Mouse (Mus musculus): ENCODE results near the gene H1fx. TPM values are rescaled to one million over a fixed set of nuclear protein-coding genes. Genes with fewer than 3 reads are reported as not detected.
"Not testable (repeated sequence)": the region's sequence is repeated elsewhere in the genome, so short reads cannot be mapped to it uniquely, and the experiment has no call there.

Gene H1fx
- total RNA-seq, 2 experiments from 2014 or later = 81.6 to 87.7 TPM

DNA sequence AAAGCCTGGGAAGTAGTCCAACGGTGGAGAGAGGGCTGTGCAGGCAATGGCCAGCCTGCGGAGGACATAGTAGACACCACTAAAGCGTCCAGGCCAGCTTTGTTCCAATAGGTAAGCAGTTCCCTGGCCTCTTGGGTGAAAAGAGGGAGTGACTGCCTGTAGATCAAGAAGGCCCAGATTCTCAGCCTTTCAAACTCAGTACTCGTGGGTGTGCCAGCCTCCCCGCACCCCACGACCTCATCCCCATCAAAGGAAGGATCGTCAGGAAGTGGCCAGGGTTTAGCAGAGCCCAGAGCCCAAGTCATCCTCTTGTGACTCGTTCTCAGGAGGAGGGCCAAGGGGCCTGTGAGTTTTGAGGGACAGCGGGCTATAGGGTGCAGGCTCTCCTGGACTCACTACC is 1.1 kb upstream of the H1fx start:
- no peak for DNase-seq
- intact Hi-C loops (cut with DNase I) = loop anchor here (5.0 kb wide), 1 partner anchor 70 kb away; the partner anchor contains the start of gene Hmces

GRCm38 (mm10) chr6:87981030-87981485 is 379 bp downstream of the H1fx start:
- no peak for DNase-seq
- intact Hi-C loops (cut with DNase I) = loop anchor here (5.0 kb wide), 1 partner anchor 69 kb away; the partner anchor contains the start of gene Hmces

DNA sequence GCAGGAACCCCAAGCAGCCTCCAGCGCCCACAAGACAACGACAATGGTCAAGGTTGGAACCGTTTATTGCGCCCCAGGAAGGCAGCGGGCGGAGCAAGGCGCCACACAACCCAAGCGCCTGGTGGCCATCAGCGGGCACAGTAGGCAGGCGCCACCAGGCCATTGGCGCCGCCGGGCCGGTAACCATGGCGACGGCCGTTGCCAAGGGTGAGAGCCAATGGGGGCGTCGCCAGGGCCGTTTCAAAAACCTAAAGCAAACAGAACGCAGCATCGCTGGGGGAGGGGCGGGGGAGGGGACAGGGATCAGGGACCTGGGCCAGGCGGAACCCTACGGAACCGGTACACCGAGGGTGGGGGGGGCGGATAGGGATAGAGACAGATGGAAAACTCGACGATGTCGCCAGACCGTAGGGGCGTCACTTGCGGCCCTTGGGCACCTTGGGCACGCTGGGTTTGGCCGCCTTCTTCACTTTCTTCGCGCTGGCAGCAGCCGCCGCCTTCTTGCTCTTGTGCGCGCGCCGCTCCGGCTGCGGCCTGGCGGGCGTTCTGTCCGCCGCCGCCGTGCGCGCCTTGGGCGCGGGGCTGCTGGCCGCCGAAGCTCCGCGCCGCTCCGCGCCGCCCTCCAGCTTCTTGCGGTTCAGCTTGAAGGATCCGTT is 935 bp downstream of the H1fx start:
- intact Hi-C loops (cut with DNase I) = loop anchor here (5.0 kb wide), 1 partner anchor 68 kb away; the partner anchor contains the start of gene Hmces
- DNase-seq = peak; percentile 96

DNA sequence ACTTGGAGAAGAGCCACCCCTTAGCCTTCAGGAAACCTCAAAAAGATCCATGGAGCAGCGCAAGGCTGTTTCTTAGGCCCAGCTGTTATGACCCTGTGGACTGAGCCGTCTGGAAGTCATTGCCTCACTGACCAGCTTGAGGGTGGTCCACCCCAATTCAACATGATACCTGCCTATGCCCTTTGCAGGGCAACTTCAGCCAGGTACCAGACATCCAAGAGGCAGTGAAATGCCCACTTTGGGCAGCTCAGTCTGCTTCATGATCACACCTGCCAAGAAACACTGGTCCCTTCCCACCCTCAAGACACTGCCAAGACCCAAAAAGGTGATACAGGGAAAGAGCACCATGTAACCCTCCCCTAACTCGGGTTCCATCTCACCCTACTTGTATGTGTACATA is 1.7 kb downstream of the H1fx start:
- intact Hi-C loops (cut with DNase I) = loop anchor here (5.0 kb wide), 1 partner anchor 67 kb away; the partner anchor contains the start of gene Hmces
- DNase-seq = no peak

- intact Hi-C loops (cut with DNase I) = no loop called here
- no peak for DNase-seq
These were observed 11.4 kb downstream of the H1fx start for GRCm38 (mm10) chr6:87970041-87970440.

DNA sequence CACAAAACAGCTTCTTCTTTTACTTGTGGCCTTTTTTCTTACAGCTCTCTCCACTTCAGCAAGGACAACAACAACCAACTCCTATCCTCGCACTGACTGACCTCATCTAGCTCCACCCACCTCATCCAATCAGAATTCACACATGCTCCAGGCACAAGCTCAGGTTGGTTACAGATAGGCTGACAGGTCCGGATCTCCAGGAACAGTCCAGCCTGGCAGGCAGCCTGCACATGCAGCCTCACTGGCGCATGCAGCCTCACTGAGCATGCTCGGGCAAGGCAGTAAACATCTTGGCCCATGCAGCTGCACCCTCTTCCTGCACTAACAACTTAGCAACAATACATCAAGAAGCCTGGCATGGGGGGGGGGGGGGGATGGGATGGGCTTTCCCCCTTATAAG is 19.0 kb downstream of the H1fx start:
- intact Hi-C loops (cut with DNase I); DNase-seq: not testable (repeated sequence)

DNA sequence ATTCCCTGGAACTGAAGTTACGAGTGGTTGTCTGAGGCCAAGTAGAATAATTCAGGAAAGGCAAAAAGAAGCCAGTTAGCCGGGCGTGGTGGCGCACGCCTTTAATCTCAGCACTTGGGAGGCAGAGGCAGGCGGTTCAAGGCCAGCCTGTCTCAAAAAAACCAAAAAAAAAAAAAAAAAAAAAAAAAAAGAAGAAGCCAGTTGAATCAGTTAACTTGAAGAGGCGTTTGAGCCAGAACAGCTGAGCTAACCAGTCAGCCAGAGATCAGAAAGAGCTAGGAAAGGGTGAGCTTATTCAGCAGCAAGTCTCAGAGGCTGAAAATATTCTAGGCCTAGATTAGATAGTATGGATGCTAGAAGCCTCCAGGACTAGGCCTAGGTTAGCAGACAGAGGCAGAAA is 39.3 kb downstream of the H1fx start:
- no peak for DNase-seq
- intact Hi-C loops (cut with DNase I) = no loop called here

DNA sequence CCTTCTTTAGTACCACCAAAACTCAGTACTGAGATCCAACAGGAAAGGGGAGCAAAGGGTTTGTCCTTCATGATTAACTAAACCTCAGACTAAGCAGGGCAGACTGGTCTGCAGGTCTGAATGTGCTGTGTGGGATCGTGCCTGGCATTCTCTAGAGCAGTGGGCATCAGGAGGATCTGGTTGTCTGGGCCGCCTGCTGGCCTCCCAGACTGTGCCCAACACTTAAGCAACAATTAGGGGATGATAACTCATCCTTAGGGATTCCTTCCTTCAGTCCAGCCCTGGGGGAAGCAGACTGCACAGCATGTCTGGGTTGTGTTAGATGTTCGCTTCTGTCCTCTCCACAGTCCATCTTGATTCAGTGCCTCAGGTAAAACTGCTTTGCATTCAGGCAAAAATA is 42.5 kb downstream of the H1fx start:
- intact Hi-C loops (cut with DNase I) = no loop called here
- no peak for DNase-seq

DNA sequence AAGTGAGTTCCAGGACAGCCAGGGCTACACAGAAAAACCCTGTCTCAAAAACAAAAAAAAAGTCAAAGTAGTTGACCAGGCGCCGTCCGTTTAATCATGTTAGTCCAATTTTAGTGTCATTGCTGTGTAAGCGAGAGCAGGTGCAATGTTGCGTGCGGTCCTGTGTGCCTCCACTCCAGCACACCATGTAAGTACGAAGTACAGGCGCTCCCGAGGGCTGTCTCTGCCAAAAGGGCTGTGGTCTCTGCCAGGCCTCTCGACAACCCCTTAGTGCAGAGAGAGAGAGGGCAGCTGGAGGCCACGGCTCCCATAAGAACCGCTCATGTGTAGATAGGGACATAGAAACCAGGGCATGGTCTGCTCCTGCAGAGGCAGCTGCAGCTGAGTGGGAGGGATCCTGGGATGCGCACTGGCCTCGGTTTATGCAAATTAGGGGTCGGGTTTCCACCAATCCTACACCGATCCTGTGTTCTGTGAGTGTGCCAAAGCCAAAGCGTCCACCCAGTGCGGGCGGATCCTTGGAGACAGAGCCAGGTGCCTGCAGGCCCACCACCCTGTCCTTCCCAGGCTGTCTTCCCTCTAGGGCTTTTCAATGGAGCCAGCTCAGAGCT is 44.2 kb downstream of the H1fx start:
- intact Hi-C loops (cut with DNase I) = no loop called here
- peak; percentile 50 for DNase-seq

- no peak for DNase-seq
- intact Hi-C loops (cut with DNase I) = no loop called here
These were observed 46.4 kb downstream of the H1fx start for GRCm38 (mm10) chr6:87935037-87935436.

Small RNA genes within 50 kb of the gene (microRNA-seq; reads per million reads assigned to microRNA genes)
- gene Gm47286 = 1.8 reads per million

Other genes with a start within 250 kb of the H1fx start
- not detected for gene Gp9, start 203.6 kb downstream of the H1fx start, total RNA-seq (2021)
- 10 to 100 TPM; 15.2 to 21.8 TPM for gene Rab43, start 169.5 kb downstream of the H1fx start, total RNA-seq (2021)
- gene Gm45140, start 145.8 kb downstream of the H1fx start, total RNA-seq (2021) = 1 to 10 TPM; 3.7 to 4.0 TPM
- 10 to 100 TPM; 29.1 to 30.1 TPM for gene Isy1, start 142.8 kb downstream of the H1fx start, total RNA-seq (2021)
- gene Cnbp, start 130.5 kb downstream of the H1fx start, total RNA-seq (2021) = 100 to 1,000 TPM; 219 to 224 TPM
- gene Copg1, start 93.8 kb downstream of the H1fx start, total RNA-seq (2021) = 100 to 1,000 TPM; 158 to 172 TPM
- gene Hmces, start 67.7 kb downstream of the H1fx start, total RNA-seq (2021) = 10 to 100 TPM; 37.3 to 39.7 TPM
- 100 to 1,000 TPM; 278 to 279 TPM for gene Rab7, start 63.6 kb upstream of the H1fx start, total RNA-seq (2021)
- gene Rpn1, start 102.8 kb upstream of the H1fx start, total RNA-seq (2021) = 100 to 1,000 TPM; 186 to 197 TPM
- gene Gata2, start 212.3 kb upstream of the H1fx start, total RNA-seq (2021) = 1 to 10 TPM; 2.6 to 3.1 TPM
- gene Dnajb8, start 240.6 kb upstream of the H1fx start, total RNA-seq (2021) = not detected

Measured in left cerebral cortex, postnatal 4 days (tissue).